Mouse (Mus musculus): Measurements from ENCODE around the gene Hmgn2. TPM values are rescaled to one million over a fixed set of nuclear protein-coding genes. Genes with fewer than 3 reads are reported as not detected.

The Hmgn2 gene
- total and polyA plus RNA-seq, 3 experiments: 125 to 230 (median 186) TPM

DNA sequence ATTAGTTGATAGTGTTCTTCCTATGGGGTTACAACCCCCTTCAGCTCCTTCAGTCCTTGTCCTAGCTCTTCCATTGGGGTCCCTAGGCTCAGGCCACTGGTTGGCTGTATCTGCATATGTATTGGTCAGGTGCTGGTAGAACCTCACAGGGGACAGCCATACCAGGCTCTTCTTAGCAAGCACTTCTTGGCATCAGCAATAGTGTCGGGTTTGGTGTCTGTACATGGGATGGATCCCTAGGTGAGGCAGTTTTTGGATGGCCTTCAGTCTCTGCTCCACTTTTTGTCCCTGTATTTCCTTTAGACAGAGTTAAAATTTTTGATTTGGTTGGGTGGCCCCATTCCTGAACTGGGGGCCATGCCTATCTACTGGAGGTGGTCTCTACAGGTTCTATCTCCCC, 9.6 kb downstream of the Hmgn2 start:
- H3K4me1 ChIP-seq (ENCODE audit: control insufficient read depth in 1 of 2, insufficient read depth in 2 of 2, low read length in 2 of 2): no peaks in the 10 kb centered on the region
- no peak overlapping the region for H3K4me3 ChIP-seq (ENCODE audit: control insufficient read depth in 1 of 2, insufficient read depth in 1 of 2, low read depth in 2 of 2, low read length in 2 of 2)
- no peaks in the 10 kb centered on the region for H3K79me2 ChIP-seq (ENCODE audit: control insufficient read depth, insufficient read depth, low read length, poor library complexity)
- no peak for TF ChIP-seq NRF1 (IDR thresholded peaks at IDR 0.05; ENCODE audit: insufficient read depth, low read depth, low read length, poor library complexity, severe bottlenecking)
- H3K27ac ChIP-seq (ENCODE audit: control insufficient read depth, low read depth, low read length): no peak overlapping the region
- no peaks in the 10 kb centered on the region for H3K36me3 ChIP-seq (ENCODE audit: control insufficient read depth in 1 of 2, insufficient read depth in 2 of 2, low read length in 2 of 2)
- H3K9me3 ChIP-seq (replicated peaks; ENCODE audit: insufficient read depth, low read length): no peaks in the 10 kb centered on the region
- DNase-seq (ENCODE audit: low read depth, low spot score): no peak
- no peak overlapping the region for H3K9ac ChIP-seq (ENCODE audit: control insufficient read depth, low read depth, low read length, poor library complexity, severe bottlenecking)
- no peaks in the 10 kb centered on the region for H3K27me3 ChIP-seq (ENCODE audit: control insufficient read depth in 1 of 2, insufficient read depth in 2 of 2, low read length in 2 of 2)

- H3K9ac ChIP-seq (ENCODE audit: control insufficient read depth, low read depth, low read length, poor library complexity, severe bottlenecking): no peak overlapping the region
- TF ChIP-seq ZKSCAN1 (IDR thresholded peaks at IDR 0.05; ENCODE audit: low read depth, low read length) (no peak), POLR2AphosphoS2 (IDR thresholded peaks at IDR 0.05; ENCODE audit: low read length) (no peak), CHD2 (IDR thresholded peaks at IDR 0.05; ENCODE audit: low read length) (no peak), MAZ (IDR thresholded peaks at IDR 0.05; ENCODE audit: low read depth, low read length) (no peak), EP300 (IDR thresholded peaks at IDR 0.05; ENCODE audit: low read depth in 1 of 2, low read length in 2 of 2) (no peak), JUND (IDR thresholded peaks at IDR 0.05; ENCODE audit: low read depth, low read length) (no peak), MXI1 (IDR thresholded peaks at IDR 0.05; ENCODE audit: low read depth, low read length) (no peak), USF1 (IDR thresholded peaks at IDR 0.05; ENCODE audit: low read depth, low read length) (no peak), RCOR1 (IDR thresholded peaks at IDR 0.05; ENCODE audit: low read depth, low read length) (no peak), ZMIZ1 (IDR thresholded peaks at IDR 0.05; ENCODE audit: low read depth, low read length) (no peak)
- no peaks in the 10 kb centered on the region for H3K9me3 ChIP-seq (replicated peaks; ENCODE audit: insufficient read depth, low read length)
- no peak overlapping the region for H3K4me3 ChIP-seq (ENCODE audit: control insufficient read depth in 1 of 2, insufficient read depth in 1 of 2, low read depth in 2 of 2, low read length in 2 of 2)
- DNase-seq (ENCODE audit: low read depth, low spot score): no peak
- H3K27me3 ChIP-seq (ENCODE audit: control insufficient read depth in 1 of 2, insufficient read depth in 2 of 2, low read length in 2 of 2): no peaks in the 10 kb centered on the region
- H3K79me2 ChIP-seq (ENCODE audit: control insufficient read depth, insufficient read depth, low read length, poor library complexity): no peaks in the 10 kb centered on the region
- no peaks in the 10 kb centered on the region for H3K4me1 ChIP-seq (ENCODE audit: control insufficient read depth in 1 of 2, insufficient read depth in 2 of 2, low read length in 2 of 2)
- no peaks in the 10 kb centered on the region for H3K36me3 ChIP-seq (ENCODE audit: control insufficient read depth in 1 of 2, insufficient read depth in 2 of 2, low read length in 2 of 2)
- H3K27ac ChIP-seq (ENCODE audit: control insufficient read depth, low read depth, low read length): no peak overlapping the region
Observed at GRCm38 (mm10) chr4:133956358-133956757, 12.1 kb downstream of the Hmgn2 start.

- Histone ChIP-seq H3K27ac (ENCODE audit: control insufficient read depth, low read depth, low read length) (no peak overlapping the region), H3K4me1 (ENCODE audit: control insufficient read depth in 1 of 2, insufficient read depth in 2 of 2, low read length in 2 of 2) (no peaks in the 10 kb centered on the region), H3K27me3 (ENCODE audit: control insufficient read depth in 1 of 2, insufficient read depth in 2 of 2, low read length in 2 of 2) (no peaks in the 10 kb centered on the region), H3K4me3 (ENCODE audit: control insufficient read depth in 1 of 2, insufficient read depth in 1 of 2, low read depth in 2 of 2, low read length in 2 of 2) (no peak overlapping the region), H3K79me2 (ENCODE audit: control insufficient read depth, insufficient read depth, low read length, poor library complexity) (0 out of 2 replicates have a peak, but pooled peaks cover 2% of the 10 kb centered on the region), H3K9ac (ENCODE audit: control insufficient read depth, low read depth, low read length, poor library complexity, severe bottlenecking) (no peak overlapping the region), H3K36me3 (ENCODE audit: control insufficient read depth in 1 of 2, insufficient read depth in 2 of 2, low read length in 2 of 2) (no peaks in the 10 kb centered on the region), H3K9me3 (replicated peaks; ENCODE audit: insufficient read depth, low read length) (no peaks in the 10 kb centered on the region)
- DNase-seq (ENCODE audit: low read depth, low spot score): no peak
- TF ChIP-seq RCOR1 (IDR thresholded peaks at IDR 0.05; ENCODE audit: low read depth, low read length) (no peak), TBP (IDR thresholded peaks at IDR 0.05; ENCODE audit: low read depth, low read length) (no peak), ETS1 (IDR thresholded peaks at IDR 0.05; ENCODE audit: low read depth, low read length) (no peak), ZNF384 (IDR thresholded peaks at IDR 0.05; ENCODE audit: low read depth, low read length) (no peak), ELF1 (IDR thresholded peaks at IDR 0.05; ENCODE audit: low read depth, low read length) (no peak), MEF2A (IDR thresholded peaks at IDR 0.05; ENCODE audit: extremely low read depth, insufficient replicate concordance, low read depth, low read length, poor library complexity, severe bottlenecking) (no peak), MAX (IDR thresholded peaks at IDR 0.05; ENCODE audit: low read length) (no peak), USF1 (IDR thresholded peaks at IDR 0.05; ENCODE audit: low read depth, low read length) (no peak), MAZ (IDR thresholded peaks at IDR 0.05; ENCODE audit: low read depth, low read length) (no peak), E2F4 (IDR thresholded peaks at IDR 0.05; ENCODE audit: borderline replicate concordance, low read depth, low read length) (no peak), RAD21 (IDR thresholded peaks at IDR 0.05; ENCODE audit: low read depth, low read length) (no peak), NRF1 (IDR thresholded peaks at IDR 0.05; ENCODE audit: insufficient read depth, low read depth, low read length, poor library complexity, severe bottlenecking) (no peak)
Observed at GRCm38 (mm10) chr4:133946736-133947135, 21.7 kb downstream of the Hmgn2 start.
